8 mouse cellular contexts compared by ENCODE assay signal in the genomic region with DNA sequence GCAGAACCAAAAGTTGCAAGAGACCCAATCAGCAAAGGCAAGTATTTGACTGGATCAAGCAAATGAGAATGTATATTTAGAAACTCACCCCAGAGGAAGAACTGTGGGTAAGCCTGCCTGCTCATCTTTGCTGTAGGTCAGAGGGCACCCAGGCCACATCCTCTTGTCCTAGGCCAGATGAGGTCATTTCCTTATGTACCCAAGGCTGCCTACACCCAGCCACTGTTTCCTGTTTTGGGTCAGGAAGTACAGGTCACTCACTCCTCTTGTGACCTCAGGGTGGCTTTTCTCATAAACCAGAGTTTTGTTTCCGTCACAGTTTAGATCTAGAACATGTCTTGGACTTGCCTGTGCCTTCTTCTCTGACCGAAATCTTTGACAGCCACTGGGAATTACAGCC. TPM values are rescaled to one million over a fixed set of nuclear protein-coding genes. Genes with fewer than 3 reads are reported as not detected.
DNase-seq lines count a peak whose midpoint lies in the region; ATAC-seq lines count a peak whose summit lies in the region.
"Had no signal": no experiment of that assay in that cellular context is flagged by ENCODE, and none has a peak within 500 bp of the region (broad histone marks: within the 10 kb centered on the region; RNA-seq: fewer than 3 reads in every experiment).

No protein-coding gene starts in this region.

- H3K4me3 ChIP-seq in neural tube, embryonic 15.5 days (replicated peaks): no peak overlapping the region
- H3K4me3 ChIP-seq in hindbrain, embryonic 11.5 days (ENCODE audit: low read depth, low read length): no peak overlapping the region

- H3K27me3 ChIP-seq in neural tube, embryonic 15.5 days (replicated peaks): no peaks in the 10 kb centered on the region
- no peaks in the 10 kb centered on the region for H3K27me3 ChIP-seq in hindbrain, embryonic 11.5 days (ENCODE audit: control insufficient read depth, insufficient read depth, low read length)

- H3K4me1 ChIP-seq in neural tube, embryonic 15.5 days: no peaks in the 10 kb centered on the region
- H3K4me1 ChIP-seq in hindbrain, embryonic 11.5 days (replicated peaks; ENCODE audit: control insufficient read depth, insufficient read depth, low read length): no peaks in the 10 kb centered on the region

- DNase-seq in 416B (ENCODE audit: low read depth) (peak; percentile 99), A20 (ENCODE audit: low read depth, low spot score) (peak; percentile 26)
- peak; percentile 72 for DNase-seq in induced T-regulatory cell, adult 2 months (ENCODE audit: low read depth)
- DNase-seq in lung, postnatal 10 days: peak; percentile 65
- DNase-seq in hindbrain, embryonic 11.5 days (ENCODE audit: low spot score): no peak
- DNase-seq in urinary bladder, postnatal 14 days (ENCODE audit: low spot score): no peak
- DNase-seq: thymus, adult 2 months had no signal

- no peaks in the 10 kb centered on the region for H3K9me3 ChIP-seq in neural tube, embryonic 15.5 days (replicated peaks)
- no peaks in the 10 kb centered on the region for H3K9me3 ChIP-seq in hindbrain, embryonic 11.5 days (ENCODE audit: control insufficient read depth, low read length)

- no peak overlapping the region for H3K27ac ChIP-seq in neural tube, embryonic 15.5 days (replicated peaks)
- no peak overlapping the region for H3K27ac ChIP-seq in hindbrain, embryonic 11.5 days (ENCODE audit: low read depth, low read length)

- no peaks in the 10 kb centered on the region for H3K36me3 ChIP-seq in neural tube, embryonic 15.5 days
- H3K36me3 ChIP-seq in hindbrain, embryonic 11.5 days (ENCODE audit: control insufficient read depth, insufficient read depth, low read length): no peaks in the 10 kb centered on the region

- H3K4me2 ChIP-seq in neural tube, embryonic 15.5 days: no peak overlapping the region
- no peak overlapping the region for H3K4me2 ChIP-seq in hindbrain, embryonic 11.5 days (replicated peaks; ENCODE audit: low read depth, low read length)

- ATAC-seq in neural tube, embryonic 15.5 days (ENCODE audit: low FRiP score): no peak
- ATAC-seq in hindbrain, embryonic 11.5 days (ENCODE audit: low FRiP score): no peak

- WGBS in neural tube, embryonic 15.5 days: 86% methylated on average over 2 of the region's 2 CpGs
- 82% methylated on average over 2 of the region's 2 CpGs for WGBS in hindbrain, embryonic 11.5 days

- no peak overlapping the region for H3K9ac ChIP-seq in neural tube, embryonic 15.5 days (replicated peaks)
- no peak overlapping the region for H3K9ac ChIP-seq in hindbrain, embryonic 11.5 days (ENCODE audit: low read depth, low read length)

RNA-seq across cellular contexts. Expression of a gene that starts 56.6 kb away (rescaled TPM):
- polyA plus RNA-seq in neural tube, embryonic 15.5 days (2015; fragmentation: Nextera tagmentation; extraction: Ambion mirVana): 29.4 and 39.4 TPM in 2 replicates
- polyA plus RNA-seq in hindbrain, embryonic 11.5 days (2014; fragmentation: Nextera tagmentation; extraction: Ambion mirVana): 55.3 and 58.3 TPM in 2 replicates

Comparison
In these comparisons a context has a peak if more than half of its experiments do, and no peak if none do; other contexts are left out.
1. DNase-seq: peak in 416B (single experiment), A20 (single experiment), induced T-regulatory cell, adult 2 months (single experiment) and lung, postnatal 10 days (single experiment); none in hindbrain, embryonic 11.5 days (single experiment) and urinary bladder, postnatal 14 days (single experiment).